Mouse (Mus musculus) central nervous system, embryonic 14 days (tissue): ENCODE data around the gene Rbm45. TPM values are rescaled to one million over a fixed set of nuclear protein-coding genes. Genes with fewer than 3 reads are reported as not detected.

Source experiments
- polyA plus RNA-seq: library from polyadenylated mRNA; depleted of rRNA; stranded (reverse); fragments of >200 nt; gene quantifications from 2 replicates; pipeline ENCODE4 v1.2.3, GENCODE M21; 2012; rRNA removed

Rbm45 gene
- 39.5 and 43.3 TPM in 2 replicates for polyA plus RNA-seq

DNA sequence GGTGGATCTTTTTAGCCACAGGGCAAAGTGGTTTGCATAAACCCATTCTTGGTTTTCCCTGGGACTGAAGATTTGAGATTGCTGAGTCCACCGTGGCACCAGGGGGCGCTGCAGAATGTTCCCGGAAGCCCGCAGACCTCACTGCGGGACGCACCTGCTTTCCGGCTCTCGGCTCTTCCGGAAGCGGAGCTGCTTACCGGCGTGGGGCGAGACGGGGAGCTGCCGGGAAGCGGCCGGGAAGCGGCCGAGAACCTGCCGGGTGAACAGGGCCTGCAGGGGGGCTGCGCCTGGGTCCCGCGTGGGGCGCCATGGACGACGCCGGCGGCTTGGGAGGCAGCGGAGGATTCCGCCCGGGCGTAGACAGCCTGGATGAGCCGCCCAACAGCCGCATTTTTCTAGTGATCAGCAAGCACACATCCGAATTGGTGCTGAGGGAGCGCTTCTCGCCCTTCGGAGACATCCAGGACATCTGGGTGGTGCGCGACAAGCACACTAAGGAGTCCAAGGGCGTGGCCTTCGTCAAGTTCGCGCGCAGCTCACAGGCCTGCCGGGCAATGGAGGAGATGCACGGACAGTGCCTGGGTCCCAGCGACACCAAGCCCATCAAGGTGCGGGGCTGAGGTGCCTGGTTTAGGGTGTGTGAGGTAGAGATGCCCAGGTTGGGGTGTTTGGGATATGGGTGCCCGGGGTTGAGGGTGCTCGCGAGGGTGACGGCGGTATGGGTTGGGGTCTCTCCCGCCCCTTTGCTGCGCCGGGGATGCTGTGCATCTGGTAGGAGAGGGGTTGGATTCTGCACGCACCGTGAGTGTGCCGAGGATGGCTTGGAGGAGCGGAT is at the start of gene Rbm45:
Gene Rbm45 (plus strand): TSS at position 164 of the 835 bp plus-strand sequence.

DNA sequence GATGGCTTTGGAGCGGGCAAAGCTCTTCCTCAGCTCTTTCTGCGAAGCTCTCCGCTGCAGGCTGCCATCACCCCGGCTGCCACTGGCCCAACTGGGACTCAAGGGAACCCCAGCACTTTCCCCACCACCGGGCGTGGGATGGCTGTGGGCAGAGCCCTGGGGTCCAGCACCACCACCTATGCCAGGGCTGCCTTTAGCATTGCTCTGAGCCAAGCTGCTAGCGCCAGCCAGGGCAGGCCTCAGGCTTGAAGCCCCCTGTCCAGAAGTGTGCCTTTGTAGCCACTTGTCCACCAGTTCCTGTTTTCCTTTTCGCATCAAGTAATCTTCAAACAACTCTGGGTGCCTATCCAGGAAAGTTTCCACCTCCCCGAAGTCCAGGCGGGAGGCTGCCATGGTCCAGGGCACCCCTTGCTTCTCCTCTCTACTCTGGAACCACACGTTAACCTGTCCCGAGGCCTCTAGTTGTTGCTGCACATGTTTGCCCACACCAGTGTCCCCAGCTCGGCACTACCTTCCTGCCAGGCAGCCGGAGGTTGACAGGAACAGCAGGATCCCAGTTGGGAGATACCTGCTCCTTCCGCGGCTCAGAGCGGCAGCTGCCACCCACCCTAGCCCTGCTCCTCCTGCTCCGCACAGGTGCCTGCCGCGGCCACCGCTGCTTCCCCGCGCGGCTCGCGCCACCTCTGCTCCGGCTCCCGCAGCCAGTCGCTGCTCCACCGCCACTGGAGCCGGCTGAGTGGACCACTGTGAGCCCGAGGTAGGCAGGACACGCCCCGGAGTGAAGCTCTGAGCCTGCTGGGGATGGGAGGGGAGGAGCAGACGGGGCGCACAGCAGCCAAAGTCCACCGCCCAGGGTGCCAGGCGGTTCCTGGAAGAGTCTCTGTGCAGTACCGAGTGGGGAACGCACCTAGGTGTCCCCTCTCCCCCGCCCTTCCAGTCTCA is 31.3 kb upstream of the Rbm45 start, which contains the start of gene Pde11a:
Gene Pde11a (minus strand): TSS at position 560 of the 942 bp plus-strand sequence.

DNA sequence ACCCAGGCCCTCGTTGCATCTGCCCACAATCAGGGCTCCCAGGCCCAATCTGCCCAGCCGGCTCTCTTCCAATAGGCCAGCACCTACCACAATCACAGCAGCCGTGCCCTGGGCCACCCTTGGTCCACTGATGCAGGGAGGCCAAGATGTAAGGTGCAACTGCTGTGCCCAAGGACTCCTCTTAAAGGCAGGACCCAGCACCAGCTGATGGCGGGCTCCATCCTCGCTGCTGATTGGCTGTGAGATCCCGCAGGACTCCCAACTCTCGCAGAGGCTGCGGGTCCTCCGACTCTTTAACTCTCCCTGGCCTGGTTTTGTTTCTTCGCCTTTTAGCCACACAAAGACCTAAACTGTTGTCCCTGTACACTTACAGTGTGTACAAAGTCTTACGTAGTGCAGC is 9.6 kb upstream of the Rbm45 start, which contains the start of gene Cyct:
Gene Cyct (minus strand): TSS at position 225 of the 400 bp plus-strand sequence.

GRCm38 (mm10) chr2:76406151-76406936 is 36.6 kb downstream of the Rbm45 start, which contains the start of gene Osbpl6:
Gene Osbpl6, plus strand, starts transcription at chr2:76406508.

Other genes with a start within 250 kb of the Rbm45 start
- gene Pde11a, start 31.2 kb upstream of the Rbm45 start, polyA plus RNA-seq = 0.54 and 0.76 TPM in 2 replicates
- 0.13 TPM in 1 of 2 replicates, not detected in the other for gene Cyct, start 9.5 kb upstream of the Rbm45 start, polyA plus RNA-seq
- gene Osbpl6, start 36.5 kb downstream of the Rbm45 start, polyA plus RNA-seq = 14.3 and 14.6 TPM in 2 replicates